Mouse (Mus musculus) G1E (cell line): ENCODE measurements around the gene Itgbl1.

ENCODE experiments used
- CTCF ChIP-seq: IDR thresholded peaks from 2 replicates; pipeline ENCODE4 v1.5.1; 2012; ENCODE audit warnings: low read depth, low read length, inconsistent platforms, mixed read lengths
- GATA1 ChIP-seq: IDR thresholded peaks from 2 replicates; pipeline ENCODE4 v1.6.1; 2012; ENCODE audit warnings: borderline replicate concordance, low read length, inconsistent platforms, mixed read lengths
- POLR2AphosphoS5 ChIP-seq: IDR thresholded peaks from 2 replicates; pipeline ENCODE4 v1.6.1; 2012; ENCODE audit warnings: low read depth, low read length, inconsistent platforms; ENCODE audit not compliant: insufficient replicate concordance
- TAL1 ChIP-seq: conservative IDR thresholded peaks from 2 replicates; pipeline ENCODE4 v1.6.1; 2012; ENCODE audit warnings: low read depth, low read length, inconsistent platforms, mixed read lengths

DNA sequence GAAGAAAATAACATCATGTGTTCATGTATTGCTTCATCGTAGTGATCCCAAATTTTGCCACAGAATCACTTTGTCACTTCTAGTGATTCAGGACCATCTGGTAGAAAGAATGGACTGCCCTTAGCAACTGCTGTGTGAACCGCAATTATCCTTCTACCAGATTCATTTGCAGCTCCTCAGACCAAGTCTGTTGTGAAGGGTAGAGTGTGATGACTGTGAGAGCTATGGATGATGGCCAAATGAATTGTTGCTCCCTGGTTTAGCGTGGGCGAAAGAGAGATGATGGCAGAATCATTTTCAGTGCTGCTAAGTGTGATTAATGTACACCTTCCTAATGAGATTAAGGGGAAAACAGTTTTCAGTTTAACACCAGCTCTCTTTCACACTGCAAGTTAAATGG, 100.3 kb downstream of the Itgbl1 start:
- no peak for TF ChIP-seq GATA1
- TF ChIP-seq CTCF, result no peak
- no peak for TF ChIP-seq POLR2AphosphoS5
- no peak for TF ChIP-seq TAL1
